Mouse (Mus musculus) bone marrow macrophage, adult 2 months (primary cell): ENCODE measurements around the gene Gm49355. TPM values are rescaled to one million over a fixed set of nuclear protein-coding genes. Genes with fewer than 3 reads are reported as not detected.
A peak's percentile ranks its signal among the peaks of the same experiment; 100 is the strongest.

Experiments
- H3K27ac ChIP-seq: 2 replicates; pipeline ENCODE4 v1.5.1; 2012; ENCODE audit warnings: low read depth, low read length; ENCODE audit not compliant: insufficient read depth
- H3K4me1 ChIP-seq: 2 replicates; pipeline ENCODE4 v1.6.1; 2012; ENCODE audit warnings: low read length; ENCODE audit not compliant: control insufficient read depth, insufficient read depth
- H3K4me3 ChIP-seq: 2 replicates; pipeline ENCODE4 v1.5.1; 2012; ENCODE audit warnings: mild to moderate bottlenecking, low read length, moderate library complexity; ENCODE audit not compliant: insufficient read depth
- CTCF ChIP-seq: IDR thresholded peaks from 2 replicates; pipeline ENCODE4 v1.5.1; 2012; ENCODE audit warnings: low read depth, mild to moderate bottlenecking, low read length, moderate library complexity
- POLR2A ChIP-seq: IDR thresholded peaks from 2 replicates; pipeline ENCODE4 v1.6.1; 2012; ENCODE audit warnings: mild to moderate bottlenecking, low read depth, low read length, borderline replicate concordance
- polyA plus RNA-seq: library from polyadenylated mRNA; stranded (reverse); fragments of >200 nt; gene quantifications from 2 replicates; pipeline ENCODE4 v1.2.4, GENCODE M21; 2012; ENCODE audit not compliant: missing spikeins, insufficient read depth, insufficient read length

The Gm49355 gene
- polyA plus RNA-seq, 1 experiment = 0.25 TPM

GRCm38 (mm10) chr14:12303106-12303505, 19.3 kb downstream of the Gm49355 start:
- TF ChIP-seq POLR2A (no peak), CTCF (no peak)
- H3K27ac ChIP-seq = no peak overlapping the region
- no peak overlapping the region for H3K4me3 ChIP-seq
- H3K4me1 ChIP-seq = no peaks in the 10 kb centered on the region

GRCm38 (mm10) chr14:12333622-12334021, 49.8 kb downstream of the Gm49355 start:
- TF ChIP-seq POLR2A (no peak), CTCF (no peak)
- Histone ChIP-seq H3K4me1 (no peaks in the 10 kb centered on the region), H3K27ac (no peak overlapping the region), H3K4me3 (no peak overlapping the region)

- TF ChIP-seq POLR2A (no peak), CTCF (no peak)
- H3K4me1 ChIP-seq = no peaks in the 10 kb centered on the region
Observed at GRCm38 (mm10) chr14:12334925-12335324, 51.1 kb downstream of the Gm49355 start.

DNA sequence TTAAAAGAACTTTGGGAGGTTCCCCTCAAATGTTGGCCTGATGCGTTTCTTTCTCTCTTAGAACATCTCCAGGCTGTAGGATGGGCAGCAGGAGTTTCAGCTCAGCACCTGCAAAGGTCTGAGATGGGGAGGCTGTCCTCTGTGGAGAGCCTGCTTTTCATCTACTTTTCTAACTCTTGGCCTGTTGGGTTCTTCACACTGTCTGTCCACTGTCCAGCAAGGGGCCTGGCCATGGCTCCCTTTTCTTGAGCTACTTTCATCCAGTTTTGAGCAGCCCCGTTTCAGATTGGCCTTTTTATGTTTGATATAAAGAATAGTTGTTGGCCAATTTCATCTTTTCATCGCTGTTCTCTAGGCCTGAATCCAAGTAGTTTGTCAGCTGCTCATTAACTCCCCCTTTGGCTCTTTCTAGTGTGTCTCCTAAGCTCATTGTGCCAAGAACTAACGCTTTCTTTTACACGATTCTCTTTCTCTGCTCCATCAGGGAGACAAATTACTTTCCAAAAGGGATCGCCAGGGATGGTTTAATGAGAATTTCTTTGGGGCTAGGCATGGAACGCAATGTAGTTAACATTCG, 53.7 kb downstream of the Gm49355 start:
- H3K27ac ChIP-seq = no peak overlapping the region
- TF ChIP-seq POLR2A (no peak), CTCF (no peak)
- H3K4me1 ChIP-seq = peaks cover 8% of the 10 kb centered on the region
- H3K4me3 ChIP-seq = no peak overlapping the region

More at GRCm38 (mm10) chr14:12334925-12335324, 51.1 kb downstream of the Gm49355 start:
- Histone ChIP-seq H3K4me3 (no peak overlapping the region), H3K27ac (no peak overlapping the region)

GRCm38 (mm10) chr14:12337998-12338809, 54.4 kb downstream of the Gm49355 start:
- peaks cover 8% of the 10 kb centered on the region for H3K4me1 ChIP-seq
- no peak for TF ChIP-seq POLR2A
- no peak for TF ChIP-seq CTCF
- H3K4me3 ChIP-seq = no peak overlapping the region
- no peak overlapping the region for H3K27ac ChIP-seq

GRCm38 (mm10) chr14:12338811-12339565, 55.2 kb downstream of the Gm49355 start:
- TF ChIP-seq POLR2A = no peak
- TF ChIP-seq CTCF = no peak
- Histone ChIP-seq H3K4me1 (peaks cover 11% of the 10 kb centered on the region), H3K4me3 (no peak overlapping the region), H3K27ac (no peak overlapping the region)

- TF ChIP-seq CTCF (no peak), POLR2A (no peak)
- no peak overlapping the region for H3K27ac ChIP-seq
- H3K4me1 ChIP-seq = peaks cover 11% of the 10 kb centered on the region
- peak overlapping the region; percentile 22 for H3K4me3 ChIP-seq
Observed at GRCm38 (mm10) chr14:12340238-12341074, 56.7 kb downstream of the Gm49355 start.

DNA sequence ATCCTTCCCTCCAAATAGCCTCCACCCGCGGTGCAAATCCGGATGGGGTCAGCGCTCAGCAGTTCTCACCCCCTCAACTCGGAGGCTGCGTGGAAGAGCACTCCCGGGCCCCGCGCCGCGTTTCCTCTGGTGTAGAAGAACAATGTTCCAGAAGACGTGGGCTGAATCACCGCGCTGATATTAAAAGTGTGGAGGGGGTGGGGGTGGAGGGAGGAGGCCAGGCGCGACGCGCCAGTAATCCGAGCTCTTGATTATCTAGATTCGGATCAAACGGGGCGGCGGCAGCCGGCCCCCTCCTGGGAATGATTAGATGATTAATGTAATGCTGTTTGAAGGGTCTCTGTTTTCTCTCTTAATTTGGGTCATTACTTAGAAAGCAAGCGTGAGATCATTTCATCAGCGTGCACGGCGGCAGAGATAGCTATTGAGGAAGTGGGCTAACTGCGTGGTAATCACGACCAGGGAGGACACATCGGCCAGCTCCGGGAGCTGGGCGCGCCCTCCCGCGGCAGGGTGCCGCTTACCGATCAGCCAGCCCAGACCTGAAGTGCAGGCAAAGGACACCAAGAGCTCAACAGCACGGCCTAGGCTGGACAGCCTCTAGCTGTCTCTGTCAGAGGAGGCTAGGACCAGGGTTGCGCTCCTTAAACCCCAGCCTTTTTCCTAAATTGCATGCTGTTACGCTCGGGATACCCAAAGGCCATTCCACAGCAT, 57.5 kb downstream of the Gm49355 start:
- TF ChIP-seq POLR2A (no peak), CTCF (no peak; the same call in 1 of the 2 replicates)
- H3K4me3 ChIP-seq = peak overlapping the region; percentile 22
- H3K27ac ChIP-seq = no peak overlapping the region
- peaks cover 11% of the 10 kb centered on the region for H3K4me1 ChIP-seq

DNA sequence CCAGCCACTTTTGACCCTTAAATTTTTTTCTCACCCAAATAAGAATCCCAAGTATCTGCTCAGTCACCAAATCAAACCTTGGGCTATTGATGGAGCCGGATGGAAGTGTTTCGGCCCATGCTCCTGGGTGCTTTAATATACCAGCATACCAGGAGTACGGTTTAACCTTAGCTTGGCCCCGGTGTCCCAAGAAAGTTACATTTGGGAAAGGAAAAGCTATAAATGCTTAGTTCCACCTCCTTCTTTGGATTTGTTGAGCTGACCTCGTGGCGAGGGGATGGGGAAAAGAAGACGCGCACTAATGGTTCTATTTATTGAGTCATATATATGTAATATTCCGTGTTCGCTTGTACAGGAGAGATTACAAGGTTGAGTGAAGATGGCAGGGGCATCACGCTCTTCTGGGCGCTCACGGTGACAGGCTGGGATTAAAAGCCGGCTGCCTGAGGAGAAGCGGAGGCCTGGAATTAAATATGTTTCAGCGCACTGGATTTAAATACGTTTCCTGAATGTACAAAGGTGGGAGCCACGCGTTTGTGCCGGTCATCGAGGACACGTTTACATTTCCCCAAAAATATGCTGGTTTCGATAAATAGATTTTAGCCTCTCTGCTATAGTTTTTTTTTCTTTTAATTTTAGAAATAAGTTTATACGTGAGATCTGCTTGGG, 58.1 kb downstream of the Gm49355 start:
- no peak for TF ChIP-seq POLR2A
- no peak for TF ChIP-seq CTCF
- no peak overlapping the region for H3K27ac ChIP-seq

More for the DNA sequence above, 58.1 kb downstream of the Gm49355 start:
- Histone ChIP-seq H3K4me3 (peak overlapping the region; percentile 22; the same call in 1 of the 2 replicates), H3K4me1 (peaks cover 11% of the 10 kb centered on the region)
